Mouse (Mus musculus): ENCODE measurements at regions not wholly inside any gene's neighbourhood (a gene's known extent, or its start where the extent isn't known, plus 50 kb on each side); places are given as distances from the start of the nearest gene placed in this dataset.

DNA sequence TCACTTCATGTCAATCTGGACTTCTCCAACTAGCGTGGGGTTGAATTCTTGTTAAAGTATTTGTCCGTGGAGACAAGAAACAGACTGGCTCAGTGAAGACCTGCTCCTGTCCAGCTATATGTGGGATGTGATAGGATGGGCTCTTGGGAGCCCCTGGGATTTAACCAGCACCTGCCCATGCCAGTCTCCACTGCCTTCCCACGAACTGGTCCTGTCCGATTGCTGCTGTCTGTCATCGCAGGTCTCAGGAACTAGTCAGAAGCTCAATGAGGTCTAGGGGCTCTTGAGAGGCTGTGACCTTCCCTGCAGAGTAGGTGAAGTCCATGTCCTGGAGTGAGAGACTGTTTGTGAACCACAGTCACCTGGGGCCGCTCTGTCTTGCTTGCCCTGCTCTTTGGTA is 62.8 kb upstream of the Lrpap1 start:
- TF ChIP-seq CTCF (IDR thresholded peaks at IDR 0.05; ENCODE audit: low read depth, low read length) (no peak), GATA2 (IDR thresholded peaks at IDR 0.05; ENCODE audit: borderline replicate concordance, low read depth, low read length) (no peak), TAL1 (conservative IDR thresholded peaks at IDR 0.05; ENCODE audit: low read depth, low read length) (no peak), GATA1 (IDR thresholded peaks at IDR 0.05; ENCODE audit: borderline replicate concordance, low read length) (no peak), POLR2AphosphoS5 (IDR thresholded peaks at IDR 0.05; ENCODE audit: insufficient replicate concordance, low read depth, low read length) (no peak)

All from G1E (cell line).